Mouse (Mus musculus) C2C12 (cell line): ENCODE measurements around the gene Paqr7.

ENCODE experiments used
- CEBPB ChIP-seq: IDR thresholded peaks from one replicate; pipeline ENCODE4 v1.6.1; 2011; ENCODE audit warnings: low read depth, mild to moderate bottlenecking, control low read depth, moderate library complexity
- CTCF ChIP-seq: IDR thresholded peaks from one replicate; pipeline ENCODE4 v1.5.1; 2011; ENCODE audit not compliant: control insufficient read depth, insufficient read depth, insufficient read length
- FOSL1 ChIP-seq: IDR thresholded peaks from one replicate; pipeline ENCODE4 v1.8.0; 2011; ENCODE audit warnings: mild to moderate bottlenecking, low read length; ENCODE audit not compliant: poor library complexity, insufficient read depth, severe bottlenecking
- MAX ChIP-seq: IDR thresholded peaks from one replicate; pipeline ENCODE4 v1.6.1; 2011; ENCODE audit warnings: mild to moderate bottlenecking, control low read depth
- MYOD1 ChIP-seq: IDR thresholded peaks from one replicate; pipeline ENCODE4 v1.6.1; 2011; ENCODE audit warnings: low read depth; ENCODE audit not compliant: control insufficient read depth, insufficient read length
- MYOG ChIP-seq: IDR thresholded peaks from one replicate; pipeline ENCODE4 v1.6.1; 2011; ENCODE audit not compliant: control insufficient read depth, insufficient read length; ENCODE audit errors: extremely low read depth
- USF1 ChIP-seq: IDR thresholded peaks from one replicate; pipeline ENCODE4 v1.6.1; 2011; ENCODE audit warnings: low read depth, mild to moderate bottlenecking, control low read depth, moderate library complexity

DNA sequence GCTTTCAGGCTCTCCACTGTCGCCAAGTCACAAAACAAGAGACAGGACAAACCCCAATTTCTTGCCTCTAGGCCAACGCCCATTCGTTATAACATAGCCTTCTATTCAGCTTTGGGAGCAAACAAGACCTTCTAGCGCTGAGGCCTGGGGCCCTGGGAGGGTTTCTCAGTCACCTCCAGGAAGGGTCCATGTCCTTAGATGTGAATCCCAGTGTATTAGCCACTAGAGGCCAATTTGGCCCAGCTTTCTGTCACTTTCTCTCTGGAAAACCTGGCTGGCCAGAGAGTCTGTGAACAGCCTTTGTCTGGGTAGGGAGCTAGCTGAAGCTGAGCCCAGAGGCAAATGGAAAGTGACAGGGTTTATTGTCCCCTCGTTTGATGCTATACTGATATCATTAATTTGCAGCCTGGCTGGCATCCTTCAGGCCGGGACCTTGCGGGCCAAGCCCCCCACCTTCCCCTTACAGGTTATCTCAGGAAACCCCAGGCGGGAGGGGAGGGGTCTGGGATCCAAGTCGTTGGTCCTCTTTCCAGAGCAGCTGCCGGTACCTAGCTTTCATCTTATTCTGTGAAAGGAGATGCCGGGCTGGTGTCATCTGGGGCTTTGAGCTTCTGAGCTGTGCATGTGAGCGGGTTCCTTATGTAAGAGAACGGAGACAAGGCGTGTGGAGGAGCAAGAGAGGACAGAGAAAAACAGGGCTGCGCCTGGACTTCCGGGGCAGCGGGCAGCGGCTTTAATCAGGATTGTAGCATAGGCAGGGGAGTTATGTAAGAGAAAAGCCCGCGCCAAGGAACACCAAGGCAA, 45.9 kb upstream of the Paqr7 start:
- TF ChIP-seq CTCF (no peak), MYOD1 (no peak), MAX (no peak), USF1 (no peak), CEBPB (no peak), MYOG (no peak), FOSL1 (no peak)
